Mouse (Mus musculus) forebrain, embryonic 11.5 days (tissue): ENCODE data around the gene Palm2. TPM values are rescaled to one million over a fixed set of nuclear protein-coding genes. Genes with fewer than 3 reads are reported as not detected.
A peak's percentile ranks its signal among the peaks of the same experiment; 100 is the strongest.

Experiments
- ATAC-seq: fragments of 200-750 bp; cut with Nextera tagmentation; replicated peaks from 2 replicates; pipeline ENCODE4 v1.8.0; 2017; ENCODE audit warnings: moderate TSS enrichment; ENCODE audit not compliant: low FRiP score
- DNase-seq: peaks from one replicate; pipeline ENCODE4 v3.0.0-alpha.2; 2017; ENCODE audit warnings: low spot score
- H3K27ac ChIP-seq: fragments of 300-500 bp; sonication (generic); 2 replicates; pipeline ENCODE4 v1.5.1; 2014; ENCODE audit warnings: low read depth, low read length
- H3K27me3 ChIP-seq: fragments of 300-500 bp; sonication (generic); 2 replicates; pipeline ENCODE4 v1.6.1; 2014; ENCODE audit warnings: mild to moderate bottlenecking, low read length, mixed read lengths; ENCODE audit not compliant: control insufficient read depth, insufficient read depth
- H3K36me3 ChIP-seq: fragments of 300-500 bp; sonication (generic); 2 replicates; pipeline ENCODE4 v1.6.1; 2014; ENCODE audit warnings: mild to moderate bottlenecking, low read length, moderate library complexity, mixed read lengths; ENCODE audit not compliant: control insufficient read depth, insufficient read depth
- H3K4me1 ChIP-seq: fragments of 300-500 bp; sonication (generic); replicated peaks from 2 replicates; pipeline ENCODE4 v1.6.1; 2014; ENCODE audit warnings: low read length, mixed read lengths; ENCODE audit not compliant: control insufficient read depth, insufficient read depth
- H3K4me2 ChIP-seq: fragments of 300-500 bp; sonication (generic); 2 replicates; pipeline ENCODE4 v1.6.1; 2014; ENCODE audit warnings: low read depth, mild to moderate bottlenecking, low read length, moderate library complexity, mixed read lengths; ENCODE audit not compliant: severe bottlenecking
- H3K4me3 ChIP-seq: fragments of 300-500 bp; sonication (generic); 2 replicates; pipeline ENCODE4 v1.5.1; 2014; ENCODE audit warnings: low read depth, low read length
- H3K9ac ChIP-seq: fragments of 300-500 bp; sonication (generic); 2 replicates; pipeline ENCODE4 v1.6.1; 2014; ENCODE audit warnings: low read length
- H3K9me3 ChIP-seq: fragments of 300-500 bp; sonication (generic); 2 replicates; pipeline ENCODE4 v1.6.1; 2016; ENCODE audit warnings: low read length, mixed read lengths; ENCODE audit not compliant: control insufficient read depth
- WGBS: fragments of 180-500 bp; shearing (Covaris S2); extraction: QIAGEN DNeasy Blood & Tissue Kit; methylation state at CpG from one replicate; pipeline ENCODE4 v1.1.7; 2014; 5-methylcytosine and 5-hydroxymethylcytosine counted together
- polyA plus RNA-seq: library from polyadenylated mRNA; unstranded; fragments of >200 nt; fragmentation: Nextera tagmentation; extraction: Ambion mirVana; gene quantifications from 2 replicates; pipeline ENCODE4 v1.2.1, GENCODE M21; 2014

Palm2 gene
- polyA plus RNA-seq, 1 experiment from 2014 or later, result 3.5 TPM

DNA sequence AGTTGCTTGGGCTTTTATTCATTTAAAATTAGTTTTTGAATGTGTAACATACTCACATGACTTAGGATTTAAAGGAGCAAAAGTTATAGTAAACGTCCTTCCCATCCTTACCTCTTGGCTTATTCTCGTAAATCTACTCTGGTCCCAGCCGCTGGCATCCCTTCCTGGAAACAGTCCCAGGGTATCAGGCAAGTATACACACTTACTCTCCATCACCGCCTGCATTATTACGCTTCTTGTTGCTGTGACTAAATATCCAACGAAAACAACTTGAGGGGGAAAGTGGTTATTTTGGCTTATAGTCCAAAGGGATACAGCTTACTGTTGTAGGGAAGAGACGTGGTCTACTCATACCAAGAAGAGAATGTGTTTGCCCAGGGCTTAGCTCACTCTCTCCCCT lies 113.7 kb downstream of the Palm2 start:
- no peak overlapping the region for H3K9ac ChIP-seq
- DNase-seq, result no peak
- H3K4me3 ChIP-seq, result no peak overlapping the region
- H3K9me3 ChIP-seq, result no peaks in the 10 kb centered on the region
- ATAC-seq, result no peak
- no peak overlapping the region for H3K27ac ChIP-seq
- H3K27me3 ChIP-seq, result no peaks in the 10 kb centered on the region
- 93% methylated on average over 7 of the region's 7 CpGs for WGBS
- no peaks in the 10 kb centered on the region for H3K36me3 ChIP-seq
- 0 out of 2 replicates have a peak, but pooled peaks cover 4% of the 10 kb centered on the region for H3K4me1 ChIP-seq
- no peak overlapping the region for H3K4me2 ChIP-seq

DNA sequence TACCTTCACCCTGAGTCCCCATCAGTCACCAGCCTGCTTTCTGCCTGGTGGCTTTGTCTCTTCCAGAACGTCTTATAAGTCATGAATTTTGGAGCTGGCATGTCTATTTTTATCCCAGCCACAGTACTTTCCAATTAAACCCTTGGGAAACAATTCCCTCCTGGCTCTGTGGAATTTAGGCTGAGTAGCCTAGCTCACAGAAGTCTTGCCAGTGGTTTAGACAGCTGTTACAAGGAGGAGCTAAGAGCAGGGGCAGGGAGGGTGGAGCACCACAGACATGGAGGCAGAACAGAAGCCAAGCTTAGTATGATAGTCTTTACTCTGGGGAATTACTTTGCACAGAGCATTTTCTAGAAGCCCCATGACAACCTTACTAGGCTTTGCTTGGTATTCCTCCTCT lies 116.2 kb downstream of the Palm2 start:
- Histone ChIP-seq H3K9me3 (no peaks in the 10 kb centered on the region), H3K36me3 (no peaks in the 10 kb centered on the region), H3K4me2 (no peak overlapping the region), H3K9ac (no peak overlapping the region), H3K27ac (no peak overlapping the region), H3K4me3 (no peak overlapping the region), H3K27me3 (no peaks in the 10 kb centered on the region), H3K4me1 (no peaks in the 10 kb centered on the region)
- DNase-seq, result no peak
- no peak for ATAC-seq
- 40% methylated on average over 1 of the region's 1 CpGs for WGBS

DNA sequence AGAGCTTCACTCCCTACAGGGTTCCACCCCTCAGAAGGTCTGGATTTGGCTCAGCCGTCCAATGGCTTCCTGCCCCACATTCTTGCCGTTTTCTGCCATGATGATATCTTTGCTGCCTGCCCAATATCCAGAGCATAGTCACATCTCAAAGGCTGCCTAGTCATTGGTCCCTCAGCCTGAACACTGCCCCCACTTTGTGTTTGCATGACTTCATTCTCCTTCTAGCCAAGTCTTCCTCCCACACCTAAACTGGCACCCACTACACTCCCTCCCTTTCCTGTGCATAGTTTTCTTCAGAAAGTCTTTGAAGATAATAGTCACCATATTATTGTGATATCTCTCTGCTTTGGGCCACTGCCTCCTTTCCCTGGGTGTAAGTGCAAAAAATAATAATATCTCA lies 123.1 kb downstream of the Palm2 start:
- Histone ChIP-seq H3K4me3 (no peak overlapping the region), H3K27ac (no peak overlapping the region), H3K9me3 (no peaks in the 10 kb centered on the region), H3K4me1 (0 out of 2 replicates have a peak, but pooled peaks cover 3% of the 10 kb centered on the region), H3K4me2 (no peak overlapping the region), H3K36me3 (no peaks in the 10 kb centered on the region), H3K27me3 (no peaks in the 10 kb centered on the region), H3K9ac (no peak overlapping the region)
- DNase-seq (no peak), ATAC-seq (no peak)
- 91% methylated on average over 2 of the region's 2 CpGs for WGBS

DNA sequence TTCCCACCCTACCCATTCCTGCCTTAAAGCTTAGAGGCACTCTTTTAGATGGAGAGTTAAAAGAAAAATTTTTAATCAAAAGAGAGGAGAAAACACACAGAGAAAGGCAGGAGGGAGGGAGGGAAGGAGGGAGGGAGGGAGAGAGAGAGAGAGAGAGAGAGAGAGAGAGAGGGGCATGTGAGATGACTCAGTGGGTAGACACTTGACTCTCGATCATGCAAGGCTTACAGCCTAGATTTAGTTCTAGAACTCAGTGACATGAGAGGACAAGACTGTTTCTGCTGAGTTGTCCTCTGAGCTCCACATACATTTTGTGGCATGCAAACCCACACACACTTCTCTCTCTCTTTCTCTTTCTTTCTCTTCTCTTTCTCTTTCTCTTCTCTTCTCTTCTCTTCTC lies 125.4 kb downstream of the Palm2 start:
- WGBS, result 96% methylated on average over 1 of the region's 1 CpGs
- no peak overlapping the region for H3K4me3 ChIP-seq
- no peak overlapping the region for H3K27ac ChIP-seq
- H3K36me3 ChIP-seq, result no peaks in the 10 kb centered on the region
- ATAC-seq (no peak), DNase-seq (no peak)
- no peaks in the 10 kb centered on the region for H3K9me3 ChIP-seq
- H3K4me1 ChIP-seq, result 0 out of 2 replicates have a peak, but pooled peaks cover 3% of the 10 kb centered on the region
- no peak overlapping the region for H3K9ac ChIP-seq
- no peaks in the 10 kb centered on the region for H3K27me3 ChIP-seq
- no peak overlapping the region for H3K4me2 ChIP-seq

DNA sequence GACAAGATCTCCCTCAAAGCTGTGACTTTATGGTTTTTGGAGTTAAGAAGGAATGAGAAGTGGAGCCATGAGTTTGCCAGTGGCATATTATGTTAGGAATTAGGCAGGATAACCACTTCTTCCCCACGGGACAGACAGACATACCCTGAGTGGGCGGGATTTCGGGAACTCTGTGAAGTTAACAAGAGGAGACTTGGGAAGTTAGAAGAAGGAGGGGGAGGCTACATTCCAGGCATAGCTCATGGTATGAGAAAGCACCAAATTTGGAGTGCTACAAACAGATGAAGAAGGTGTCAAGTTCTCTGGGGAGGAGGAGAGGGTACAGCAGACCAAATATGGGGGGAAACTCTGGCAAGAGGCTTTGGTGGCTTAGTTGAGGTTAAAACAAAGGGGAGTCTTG lies 126.0 kb downstream of the Palm2 start:
- Histone ChIP-seq H3K9ac (no peak overlapping the region), H3K9me3 (no peaks in the 10 kb centered on the region), H3K27ac (no peak overlapping the region), H3K36me3 (no peaks in the 10 kb centered on the region), H3K4me3 (no peak overlapping the region), H3K4me2 (no peak overlapping the region), H3K27me3 (no peaks in the 10 kb centered on the region), H3K4me1 (0 out of 2 replicates have a peak, but pooled peaks cover 3% of the 10 kb centered on the region)
- WGBS, result 69% methylated on average over 3 of the region's 3 CpGs
- DNase-seq (no peak), ATAC-seq (no peak)

DNA sequence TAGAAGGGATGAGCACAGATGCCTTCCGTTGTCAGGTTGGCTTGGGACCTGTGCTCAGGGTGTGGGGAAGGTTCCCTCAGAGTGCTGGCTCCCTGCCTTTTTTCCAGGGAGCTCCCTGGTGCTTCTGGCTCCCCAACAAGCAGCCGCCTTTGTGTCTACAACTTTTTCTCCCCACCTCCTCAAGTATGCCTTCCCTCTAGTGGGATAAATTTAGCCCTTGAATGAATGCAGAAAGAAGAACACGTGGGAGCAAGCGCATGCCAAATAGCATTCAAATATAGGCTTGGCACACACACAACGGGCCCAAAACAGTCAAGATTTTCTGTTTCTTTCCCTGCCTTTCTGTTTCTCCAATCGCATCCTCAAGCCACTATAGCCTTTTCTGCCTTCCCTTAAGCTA lies 127.0 kb downstream of the Palm2 start:
- DNase-seq (no peak), ATAC-seq (no peak)
- Histone ChIP-seq H3K27ac (no peak overlapping the region), H3K27me3 (no peaks in the 10 kb centered on the region), H3K9ac (no peak overlapping the region), H3K36me3 (no peaks in the 10 kb centered on the region), H3K4me3 (no peak overlapping the region), H3K4me1 (0 out of 2 replicates have a peak, but pooled peaks cover 3% of the 10 kb centered on the region), H3K4me2 (no peak overlapping the region), H3K9me3 (no peaks in the 10 kb centered on the region)
- WGBS, result 86% methylated on average over 6 of the region's 6 CpGs

DNA sequence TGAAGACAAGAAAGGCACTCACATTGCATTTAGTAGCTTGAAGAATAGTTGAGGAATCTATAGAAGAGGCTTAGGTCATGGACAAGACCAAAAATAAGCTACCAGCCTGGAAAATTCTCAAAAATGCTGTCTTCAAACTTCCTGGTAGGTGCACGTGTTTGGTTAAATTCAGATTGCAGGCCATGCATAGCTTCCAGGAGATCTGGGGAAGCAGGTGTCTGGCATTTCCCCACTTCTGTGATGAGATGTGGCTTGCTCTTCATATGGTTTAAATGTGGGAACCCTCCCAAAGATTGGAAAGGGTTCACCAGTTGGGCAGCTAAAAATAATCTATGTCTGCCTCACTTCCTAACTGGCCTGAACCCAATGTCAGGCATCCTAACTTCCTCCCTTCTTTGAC lies 131.2 kb downstream of the Palm2 start:
- H3K27ac ChIP-seq, result no peak overlapping the region
- H3K9ac ChIP-seq, result no peak overlapping the region
- no peak overlapping the region for H3K4me3 ChIP-seq
- H3K4me2 ChIP-seq, result no peak overlapping the region
- H3K27me3 ChIP-seq, result peaks cover 6% of the 10 kb centered on the region; the same call in 1 of the 2 replicates
- DNase-seq (no peak), ATAC-seq (no peak)
- H3K36me3 ChIP-seq, result no peaks in the 10 kb centered on the region
- H3K9me3 ChIP-seq, result no peaks in the 10 kb centered on the region
- H3K4me1 ChIP-seq, result no peaks in the 10 kb centered on the region
- 97% methylated on average over 1 of the region's 1 CpGs for WGBS

DNA sequence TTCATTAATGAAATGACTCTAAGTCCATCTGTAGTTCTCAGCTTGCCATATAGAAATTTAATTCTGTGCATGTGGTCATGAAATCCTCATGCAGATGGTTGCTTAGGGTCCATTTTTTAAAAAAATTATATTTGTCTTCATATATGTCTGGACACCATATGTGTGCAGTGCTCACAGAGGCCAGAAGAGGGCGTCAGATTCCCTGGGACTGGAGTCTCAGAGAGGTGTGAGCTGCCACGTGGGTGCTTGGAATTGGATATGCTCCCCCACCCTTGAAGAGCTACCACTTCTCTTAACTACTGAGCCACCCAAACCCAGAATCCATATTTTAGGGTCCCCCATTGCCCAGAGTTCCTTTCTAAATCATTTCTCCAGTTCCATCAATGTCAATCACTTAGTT lies 131.8 kb downstream of the Palm2 start:
- ATAC-seq, result no peak
- no peak overlapping the region for H3K4me2 ChIP-seq
- 53% methylated on average over 2 of the region's 2 CpGs for WGBS

DNA sequence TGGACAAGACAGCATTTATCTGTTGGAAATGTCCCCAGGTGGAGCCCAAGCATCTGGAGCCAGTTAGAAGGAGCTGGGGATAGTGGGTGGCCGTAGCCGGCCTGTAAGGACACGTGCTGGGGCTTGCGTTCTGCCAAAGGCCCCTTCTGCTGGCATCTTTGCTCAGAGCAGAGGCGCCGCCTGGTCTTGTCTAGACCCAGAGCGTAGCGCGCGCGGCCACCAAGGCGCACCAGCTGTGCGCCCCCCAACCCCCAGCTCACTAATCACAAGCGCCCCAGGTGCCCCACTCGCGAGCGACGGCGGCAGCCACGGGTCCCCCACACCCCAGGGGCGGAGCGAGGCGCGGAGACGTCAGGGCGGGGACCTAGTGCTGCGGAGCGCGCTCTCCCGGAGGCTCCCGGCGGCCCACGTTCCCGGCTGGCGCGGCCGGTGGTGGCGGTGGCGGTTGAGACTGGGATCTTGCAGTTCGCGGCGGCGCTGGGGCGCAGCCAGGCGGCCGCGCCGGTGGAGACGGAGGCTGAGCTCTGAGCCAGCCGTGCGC lies 133.7 kb downstream of the Palm2 start, which contains the start of gene Pakap:
Gene Pakap, plus strand, starts transcription at position 514 of the 541 bp plus-strand sequence.
- peak within 1 kb of the TSS; percentile 92 for H3K4me2 ChIP-seq
- no peaks in the 10 kb centered on the region for H3K4me1 ChIP-seq
- under 1% methylated on average over 42 of the region's 51 CpGs for WGBS

More for the DNA sequence above, 131.8 kb downstream of the Palm2 start:
- H3K9ac ChIP-seq, result no peak overlapping the region
- no peak for DNase-seq
- no peaks in the 10 kb centered on the region for H3K4me1 ChIP-seq
- H3K9me3 ChIP-seq, result no peaks in the 10 kb centered on the region
- H3K27me3 ChIP-seq, result peaks cover 6% of the 10 kb centered on the region; the same call in 1 of the 2 replicates
- no peak overlapping the region for H3K4me3 ChIP-seq
- no peaks in the 10 kb centered on the region for H3K36me3 ChIP-seq
- no peak overlapping the region for H3K27ac ChIP-seq

More for the DNA sequence above, 133.7 kb downstream of the Palm2 start, which contains the start of gene Pakap:
- Histone ChIP-seq H3K9me3 (no peaks in the 10 kb centered on the region), H3K27ac (no peak within 1 kb of the TSS), H3K4me3 (peak within 1 kb of the TSS; percentile 52), H3K36me3 (no peaks in the 10 kb centered on the region), H3K9ac (peak within 1 kb of the TSS; percentile 55), H3K27me3 (peaks cover 6% of the 10 kb centered on the region; the same call in 1 of the 2 replicates)
- peak; percentile 83 for ATAC-seq
- DNase-seq, result peak; percentile 82
